ENCODE assay signal across 14 mouse cellular contexts in the genomic region with DNA sequence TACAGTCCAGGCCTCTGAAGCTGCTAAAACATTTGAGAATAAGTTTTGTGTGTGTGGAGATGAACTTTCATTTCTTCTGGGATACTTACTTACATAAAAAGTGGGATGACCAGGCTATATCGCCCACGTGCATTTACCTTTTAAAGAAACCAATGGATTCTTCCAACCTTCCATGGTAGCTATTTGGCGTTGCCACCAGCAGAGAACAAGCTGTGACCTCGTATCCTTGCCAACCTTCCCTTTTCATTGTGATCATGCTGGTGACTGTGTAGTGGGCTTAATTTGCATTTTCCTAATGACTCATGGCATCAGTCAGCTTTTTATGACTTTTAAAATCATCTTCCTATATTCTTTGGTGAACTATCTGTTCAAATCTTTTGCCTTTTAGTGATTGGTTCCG. TPM values are rescaled to one million over a fixed set of nuclear protein-coding genes. Genes with fewer than 3 reads are reported as not detected.
A peak's percentile ranks its signal among the peaks of the same experiment; 100 is the strongest.
DNase-seq lines count a peak whose midpoint lies in the region; TF ChIP-seq lines count a peak whose summit lies in the region.
"Had no signal": no experiment of that assay in that cellular context is flagged by ENCODE, and none has a peak within 500 bp of the region (broad histone marks: within the 10 kb centered on the region; RNA-seq: fewer than 3 reads in every experiment).

No protein-coding gene starts in this region.

- DNase-seq in cerebellum, adult 9-11 months: peak; percentile 46
- DNase-seq in cerebellum, adult 9-10 months: no peak
- DNase-seq in cerebellum, postnatal 36 days: peak; percentile 23 to 30
- DNase-seq in cerebellum, adult 8-10 months: no peak
- DNase-seq in CH12.LX (ENCODE audit: extremely low read depth) (no peak), MEL (ENCODE audit: low read depth, low spot score) (no peak)
- DNase-seq in retina, embryonic 14.5 days (ENCODE audit: low spot score): no peak
- DNase-seq: forebrain, postnatal 0 days; gastrocnemius, postnatal 25 days had no signal

- TF ChIP-seq POLR2A in CH12.LX (IDR thresholded peaks at IDR 0.05; ENCODE audit: low read depth, low read length) (no peak), MEL (IDR thresholded peaks at IDR 0.05; ENCODE audit: control insufficient read depth in 1 of 2, insufficient read depth in 1 of 2, low read depth in 1 of 2, low read length in 2 of 2, poor library complexity in 1 of 2) (no peak)

- no peak overlapping the region for H3K4me3 ChIP-seq in CH12.LX (replicated peaks in 1 of 3; ENCODE audit: low read depth in 2 of 3, low read length in 2 of 3, poor library complexity in 1 of 3)
- no peak overlapping the region for H3K4me3 ChIP-seq in MEL (ENCODE audit: control insufficient read depth in 1 of 2, insufficient read depth in 1 of 2, low read depth in 2 of 2, low read length in 2 of 2)
- H3K4me3 ChIP-seq: embryonic facial prominence, embryonic 15.5 days; hindbrain, embryonic 12.5 days; hindbrain, embryonic 15.5 days had no signal

- H3K9me3 ChIP-seq in CH12.LX (replicated peaks; ENCODE audit: low read length) (no peaks in the 10 kb centered on the region), MEL (replicated peaks; ENCODE audit: insufficient read depth, low read length) (no peaks in the 10 kb centered on the region)
- H3K9me3 ChIP-seq: embryonic facial prominence, embryonic 12.5 days; embryonic facial prominence, embryonic 15.5 days; hindbrain, embryonic 12.5 days; hindbrain, embryonic 15.5 days had no signal

- in situ Hi-C loops in CH12.LX (cut with MboI; ENCODE audit: low pct_ligation_motif_present, low pct_unique_long_range_greater_than_20kb, low sequenced_read_pairs): loop anchor here (5.0 to 25.0 kb wide), 2 partner anchors 41 to 656 kb away; no protein-coding TSS in a partner anchor

- TF ChIP-seq EP300 in CH12.LX (IDR thresholded peaks at IDR 0.05; ENCODE audit: low read length) (0 out of 2 replicates have a peak, but pooled peaks have one; percentile 21), MEL (IDR thresholded peaks at IDR 0.05; ENCODE audit: low read depth in 1 of 2, low read length in 2 of 2) (no peak)

- no peak overlapping the region for H3K4me2 ChIP-seq in CH12.LX (ENCODE audit: insufficient read depth, low read depth, poor library complexity, severe bottlenecking)

- H3K9ac ChIP-seq in CH12.LX (ENCODE audit: insufficient read depth, low read depth) (no peak overlapping the region), MEL (ENCODE audit: control insufficient read depth, low read depth, low read length, poor library complexity, severe bottlenecking) (no peak overlapping the region)
- H3K9ac ChIP-seq: embryonic facial prominence, embryonic 12.5 days; embryonic facial prominence, embryonic 15.5 days; forebrain, postnatal 0 days; hindbrain, embryonic 12.5 days; hindbrain, embryonic 15.5 days had no signal

- H3K27me3 ChIP-seq in CH12.LX (replicated peaks): no peaks in the 10 kb centered on the region
- no peaks in the 10 kb centered on the region; a peak in 1 of 4 replicates for H3K27me3 ChIP-seq in MEL (ENCODE audit: control insufficient read depth in 1 of 2, insufficient read depth in 2 of 2, low read length in 2 of 2)
- H3K27me3 ChIP-seq: embryonic facial prominence, embryonic 12.5 days; embryonic facial prominence, embryonic 15.5 days; hindbrain, embryonic 15.5 days; Patski had no signal

- TF ChIP-seq CTCF in CH12.LX (conservative IDR thresholded peaks at IDR 0.05 in 1 of 2, IDR thresholded peaks at IDR 0.05 in 1 of 2; ENCODE audit: low read depth in 2 of 2, low read length in 2 of 2) (no peak), MEL (IDR thresholded peaks at IDR 0.05 in 2 of 3, conservative IDR thresholded peaks at IDR 0.05 in 1 of 3; ENCODE audit: control insufficient read depth in 1 of 3, insufficient read depth in 1 of 3, low read depth in 2 of 3, low read length in 3 of 3, poor library complexity in 1 of 3, severe bottlenecking in 1 of 3) (no peak)

- dilution Hi-C loops in CH12.LX (cut with MboI; ENCODE audit: extremely low pct_ligation_motif_present, extremely low pct_unique_long_range_greater_than_20kb, low sequenced_read_pairs): no loop called here

- H3K27ac ChIP-seq in CH12.LX (ENCODE audit: insufficient read depth, low read depth): no peak overlapping the region
- H3K27ac ChIP-seq in MEL (ENCODE audit: control insufficient read depth, low read depth, low read length): 0 out of 2 replicates have a peak overlapping the region, but pooled peaks have one; percentile 47
- H3K27ac ChIP-seq: embryonic facial prominence, embryonic 12.5 days; embryonic facial prominence, embryonic 15.5 days; hindbrain, embryonic 12.5 days had no signal

- H3K4me1 ChIP-seq in CH12.LX (ENCODE audit: control insufficient read depth in 1 of 2, insufficient read depth in 2 of 2) (peaks cover 10 to 27% of the 10 kb centered on the region in 2 experiments), MEL (ENCODE audit: control insufficient read depth in 1 of 2, insufficient read depth in 2 of 2, low read length in 2 of 2) (peaks cover 0 to 10% of the 10 kb centered on the region in 2 experiments; a peak in 3 of 4 replicates)
- H3K4me1 ChIP-seq: embryonic facial prominence, embryonic 12.5 days; embryonic facial prominence, embryonic 15.5 days had no signal

- H3K79me2 ChIP-seq in CH12.LX (replicated peaks; ENCODE audit: control insufficient read depth, extremely low read depth, insufficient read depth, poor library complexity, severe bottlenecking) (no peaks in the 10 kb centered on the region), MEL (ENCODE audit: control insufficient read depth, insufficient read depth, low read length, poor library complexity) (no peaks in the 10 kb centered on the region; the same call in 1 of the 2 replicates)

- TF ChIP-seq RAD21 in CH12.LX (IDR thresholded peaks at IDR 0.05; ENCODE audit: low read depth, low read length) (no peak), MEL (IDR thresholded peaks at IDR 0.05; ENCODE audit: low read depth, low read length) (no peak)

- H3K36me3 ChIP-seq in CH12.LX (replicated peaks in 1 of 2; ENCODE audit: control insufficient read depth in 1 of 2, insufficient read depth in 1 of 2, low read length in 1 of 2) (no peaks in the 10 kb centered on the region), MEL (ENCODE audit: control insufficient read depth in 1 of 2, insufficient read depth in 2 of 2, low read length in 2 of 2) (peaks cover 0 to 11% of the 10 kb centered on the region in 2 experiments; a peak in 2 of 4 replicates)
- H3K36me3 ChIP-seq: embryonic facial prominence, embryonic 12.5 days; embryonic facial prominence, embryonic 15.5 days; hindbrain, embryonic 12.5 days; hindbrain, embryonic 15.5 days had no signal

TF ChIP-seq in CH12.LX, 34 proteins besides CTCF, POLR2A, EP300 and RAD21 (continues in another document):
- TF ChIP-seq NELFE (IDR thresholded peaks at IDR 0.05; ENCODE audit: low read depth, low read length) (no peak), GABPA (IDR thresholded peaks at IDR 0.05; ENCODE audit: insufficient replicate concordance, low read depth, low read length) (no peak), CHD1 (IDR thresholded peaks at IDR 0.05; ENCODE audit: low read depth, low read length) (no peak), CHD2 (IDR thresholded peaks at IDR 0.05; ENCODE audit: low read length) (no peak), MYC (IDR thresholded peaks at IDR 0.05; ENCODE audit: low read depth, low read length) (no peak), KAT2A (IDR thresholded peaks at IDR 0.05; ENCODE audit: insufficient replicate concordance, low read length) (no peak), NRF1 (IDR thresholded peaks at IDR 0.05; ENCODE audit: low read depth, low read length) (no peak), E2F4 (IDR thresholded peaks at IDR 0.05; ENCODE audit: insufficient replicate concordance, low read depth, low read length) (no peak), ETS1 (conservative IDR thresholded peaks at IDR 0.05; ENCODE audit: low read depth, low read length) (no peak), HCFC1 (IDR thresholded peaks at IDR 0.05; ENCODE audit: low read depth, low read length) (no peak), POLR2AphosphoS2 (IDR thresholded peaks at IDR 0.05; ENCODE audit: low read depth, low read length) (no peak), BHLHE40 (IDR thresholded peaks at IDR 0.05; ENCODE audit: low read depth, low read length) (no peak), SIN3A (IDR thresholded peaks at IDR 0.05; ENCODE audit: low read length) (no peak)

TF ChIP-seq in MEL, 35 proteins besides CTCF, POLR2A, EP300 and RAD21:
- no peak for TF ChIP-seq GABPA (IDR thresholded peaks at IDR 0.05; ENCODE audit: low read depth, low read length)
- no peak for TF ChIP-seq BHLHE40 (IDR thresholded peaks at IDR 0.05; ENCODE audit: borderline replicate concordance, low read depth, low read length)
- no peak for TF ChIP-seq USF2 (IDR thresholded peaks at IDR 0.05; ENCODE audit: borderline replicate concordance in 1 of 2, insufficient read depth in 1 of 2, low read depth in 1 of 2, low read length in 2 of 2)
- TF ChIP-seq MXI1 (IDR thresholded peaks at IDR 0.05; ENCODE audit: low read depth, low read length): no peak
- TF ChIP-seq KAT2A (conservative IDR thresholded peaks at IDR 0.05; ENCODE audit: low read depth, low read length): no peak
- no peak for TF ChIP-seq MAZ (IDR thresholded peaks at IDR 0.05; ENCODE audit: low read depth, low read length)
- TF ChIP-seq TAL1 (IDR thresholded peaks at IDR 0.05; ENCODE audit: low read length): no peak
- no peak for TF ChIP-seq UBTF (IDR thresholded peaks at IDR 0.05; ENCODE audit: borderline replicate concordance, insufficient read depth, low read depth, low read length)
- no peak for TF ChIP-seq HCFC1 (IDR thresholded peaks at IDR 0.05; ENCODE audit: low read depth, low read length)
- TF ChIP-seq JUND (IDR thresholded peaks at IDR 0.05; ENCODE audit: low read depth, low read length): no peak
- TF ChIP-seq CHD1 (IDR thresholded peaks at IDR 0.05; ENCODE audit: low read depth, low read length): no peak
- TF ChIP-seq SIN3A (IDR thresholded peaks at IDR 0.05; ENCODE audit: low read length): no peak
- no peak for TF ChIP-seq MAX (IDR thresholded peaks at IDR 0.05; ENCODE audit: low read length)
- no peak for TF ChIP-seq ZMIZ1 (IDR thresholded peaks at IDR 0.05; ENCODE audit: low read depth, low read length)
- no peak for TF ChIP-seq MYB (IDR thresholded peaks at IDR 0.05; ENCODE audit: low read depth, low read length)

RNA-seq across cellular contexts. Expression of a gene that starts 25.1 kb away (rescaled TPM):
- total RNA-seq in CH12.LX (2012; rRNA removed): 0.34 and 0.38 TPM in 2 replicates
- total RNA-seq in CH12.LX (2014; rRNA removed): not detected in 2 replicates
- polyA plus RNA-seq in CH12.LX (2012; ENCODE audit: insufficient read length, low read depth): 0.10 and 0.13 TPM in 2 replicates
- not detected in 2 replicates for total RNA-seq in MEL (2012; rRNA removed)
- polyA plus RNA-seq in MEL (2012; ENCODE audit: insufficient read depth in 1 of 2, insufficient read length in 2 of 2, low read depth in 1 of 2, low replicate concordance in 2 of 2, missing spikeins in 1 of 2): not detected

RNA-seq across cellular contexts. Expression of a gene that starts 53.7 kb away (rescaled TPM):
- total RNA-seq in CH12.LX (2012; rRNA removed) (45.3 and 68.2 TPM in 2 replicates), CH12.LX (2014; rRNA removed) (16.2 and 16.4 TPM in 2 replicates), MEL (2012; rRNA removed) (8.9 and 11.4 TPM in 2 replicates)
- polyA plus RNA-seq in CH12.LX (2012; ENCODE audit: insufficient read length, low read depth) (78.7 and 89.1 TPM in 2 replicates), MEL (2012; ENCODE audit: insufficient read depth in 1 of 2, insufficient read length in 2 of 2, low read depth in 1 of 2, low replicate concordance in 2 of 2, missing spikeins in 1 of 2) (100 to 1,000 TPM in 1 of 2 experiments, 10 to 100 TPM in 1; 20.6 to 140 TPM)

Comparison
In these comparisons a context has a peak if more than half of its experiments do, and no peak if none do; other contexts are left out.
1. DNase-seq: peak in cerebellum, adult 9-11 months (single experiment) and cerebellum, postnatal 36 days (2 of 2); none in cerebellum, adult 9-10 months (single experiment), cerebellum, adult 8-10 months (single experiment), CH12.LX (single experiment), MEL (single experiment) and retina, embryonic 14.5 days (single experiment).